Mouse (Mus musculus): Measurements from ENCODE around the gene D5Ertd579e. TPM values are rescaled to one million over a fixed set of nuclear protein-coding genes. Genes with fewer than 3 reads are reported as not detected.

Gene D5Ertd579e
- polyA plus RNA-seq, 1 experiment from 2014 or later: 16.7 TPM

DNA sequence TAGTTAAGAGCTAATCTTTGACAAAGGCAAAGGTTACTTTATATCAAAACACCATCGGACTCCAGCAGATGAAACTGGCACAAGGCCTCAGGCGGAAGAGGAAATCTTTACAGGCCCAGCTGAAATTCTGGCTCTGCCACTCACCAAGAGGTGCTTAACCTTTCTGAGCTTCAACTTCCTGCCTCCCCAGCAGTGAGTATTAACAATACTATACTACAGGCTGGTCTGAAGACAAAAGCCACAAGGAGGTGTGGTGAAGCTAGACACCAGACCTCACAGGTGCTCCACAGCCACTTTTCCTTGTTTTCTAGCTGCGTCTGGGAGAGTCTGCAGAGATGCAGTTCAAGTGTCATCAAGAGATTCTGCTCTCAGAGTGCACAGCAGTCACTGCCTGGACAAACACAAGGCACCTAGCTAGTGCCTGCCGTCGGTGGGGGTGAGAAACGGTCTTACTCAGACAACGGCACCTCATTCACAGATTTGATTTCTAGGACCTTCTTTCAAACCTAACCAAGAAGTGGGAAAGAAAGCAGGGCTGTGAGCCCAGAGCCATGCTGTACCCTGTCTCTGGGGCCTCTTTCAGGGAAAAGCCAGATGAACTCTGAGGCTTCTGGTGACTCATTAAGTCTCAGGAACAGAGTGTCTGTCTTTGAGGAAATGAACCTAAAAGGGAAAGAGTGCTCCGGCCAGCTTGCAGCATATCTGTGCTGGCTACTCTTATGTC is 121.5 kb downstream of the D5Ertd579e start:
- Histone ChIP-seq H3K4me1 (peaks cover 16% of the 10 kb centered on the region), H3K9ac (no peak overlapping the region), H3K4me3 (no peak overlapping the region), H3K4me2 (0 out of 2 replicates have a peak overlapping the region, but pooled peaks have one; percentile 0), H3K36me3 (peaks cover 6% of the 10 kb centered on the region), H3K27ac (peak overlapping the region; percentile 76), H3K27me3 (no peaks in the 10 kb centered on the region), H3K9me3 (no peaks in the 10 kb centered on the region)
- no peak for ATAC-seq (ENCODE audit: borderline replicate concordance, extremely low read depth, low FRiP score, low TSS enrichment)
- 30% methylated on average over 8 of the region's 8 CpGs for WGBS

GRCm38 (mm10) chr5:36573354-36573753 is 122.5 kb downstream of the D5Ertd579e start:
- WGBS: 58% methylated on average over 3 of the region's 3 CpGs
- H3K4me1 ChIP-seq: peaks cover 16% of the 10 kb centered on the region
- no peaks in the 10 kb centered on the region for H3K9me3 ChIP-seq
- H3K27ac ChIP-seq: no peak overlapping the region; the same call in 1 of the 2 replicates
- ATAC-seq (ENCODE audit: borderline replicate concordance, extremely low read depth, low FRiP score, low TSS enrichment): no peak
- H3K4me2 ChIP-seq: no peak overlapping the region
- H3K4me3 ChIP-seq: no peak overlapping the region
- H3K36me3 ChIP-seq: peaks cover 6% of the 10 kb centered on the region
- H3K9ac ChIP-seq: no peak overlapping the region
- H3K27me3 ChIP-seq: no peaks in the 10 kb centered on the region

GRCm38 (mm10) chr5:36571371-36571770 is 124.5 kb downstream of the D5Ertd579e start:
- no peak overlapping the region for H3K4me2 ChIP-seq
- no peak overlapping the region for H3K9ac ChIP-seq
- H3K4me3 ChIP-seq: no peak overlapping the region
- no peaks in the 10 kb centered on the region for H3K9me3 ChIP-seq
- H3K27me3 ChIP-seq: no peaks in the 10 kb centered on the region
- 91% methylated on average over 16 of the region's 16 CpGs for WGBS
- no peak overlapping the region for H3K27ac ChIP-seq
- peaks cover 18% of the 10 kb centered on the region for H3K4me1 ChIP-seq
- H3K36me3 ChIP-seq: peaks cover 6% of the 10 kb centered on the region
- ATAC-seq (ENCODE audit: borderline replicate concordance, extremely low read depth, low FRiP score, low TSS enrichment): no peak

DNA sequence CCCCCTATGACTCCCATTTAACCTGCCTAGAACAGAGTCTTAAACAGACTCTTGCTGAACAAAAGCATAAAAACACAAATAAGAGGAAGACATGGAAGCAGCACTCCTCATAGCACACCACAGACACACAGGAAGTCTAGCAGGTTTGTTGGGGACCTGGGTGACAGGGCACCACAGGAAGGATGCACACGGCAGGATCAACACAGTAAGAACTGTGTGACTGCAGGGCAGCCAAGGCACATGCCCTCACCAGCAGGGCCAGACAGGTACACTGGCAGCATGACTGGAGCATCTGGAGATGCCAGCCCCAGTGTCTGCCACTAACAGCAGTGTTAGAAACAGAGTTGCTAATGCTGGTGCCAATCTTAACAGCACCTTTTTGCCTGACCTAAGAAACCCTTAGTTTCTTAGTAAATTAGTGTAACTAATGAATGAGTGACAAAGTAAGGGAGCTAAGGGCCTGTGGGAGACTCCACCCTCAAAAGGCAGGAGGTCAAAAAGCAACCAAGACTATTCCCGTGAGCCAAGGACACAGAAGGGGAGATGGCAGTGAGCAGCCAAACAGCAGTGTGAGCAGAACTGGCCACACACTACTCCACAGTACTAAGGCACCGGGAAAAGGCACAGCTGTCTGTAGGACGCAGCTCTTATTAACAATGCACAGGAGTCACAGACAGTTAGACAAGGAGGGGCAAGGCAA is 125.1 kb downstream of the D5Ertd579e start:
- no peak for ATAC-seq (ENCODE audit: borderline replicate concordance, extremely low read depth, low FRiP score, low TSS enrichment)
- H3K36me3 ChIP-seq: peaks cover 6% of the 10 kb centered on the region
- 83% methylated on average over 4 of the region's 4 CpGs for WGBS
- no peak overlapping the region for H3K4me3 ChIP-seq
- no peak overlapping the region for H3K27ac ChIP-seq
- no peak overlapping the region for H3K9ac ChIP-seq
- no peak overlapping the region for H3K4me2 ChIP-seq
- H3K9me3 ChIP-seq: no peaks in the 10 kb centered on the region
- H3K4me1 ChIP-seq: peaks cover 18% of the 10 kb centered on the region
- H3K27me3 ChIP-seq: no peaks in the 10 kb centered on the region

DNA sequence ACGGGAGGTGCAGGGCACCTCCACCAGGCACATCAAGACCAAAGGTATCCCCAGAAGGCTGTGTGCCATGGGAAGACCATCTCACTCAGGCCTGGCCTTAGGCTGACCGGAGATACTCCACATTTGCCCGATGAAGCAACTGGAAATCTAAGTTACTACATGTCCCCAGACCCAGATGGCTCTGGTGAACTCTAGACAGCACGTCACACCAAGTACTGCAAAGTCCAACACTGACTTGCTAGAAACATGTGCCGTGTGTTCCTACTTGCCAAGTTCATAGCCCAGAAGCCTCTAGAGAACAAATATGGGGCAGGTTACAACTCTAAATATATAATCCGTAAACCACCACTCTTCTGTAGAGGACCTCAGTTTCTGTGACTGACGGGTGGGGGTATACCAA is 125.7 kb downstream of the D5Ertd579e start:
- no peak overlapping the region for H3K4me3 ChIP-seq
- H3K27ac ChIP-seq: no peak overlapping the region
- H3K27me3 ChIP-seq: no peaks in the 10 kb centered on the region
- no peak overlapping the region for H3K9ac ChIP-seq
- no peak overlapping the region for H3K4me2 ChIP-seq
- peaks cover 18% of the 10 kb centered on the region for H3K4me1 ChIP-seq
- H3K36me3 ChIP-seq: peaks cover 6% of the 10 kb centered on the region
- no peak for ATAC-seq (ENCODE audit: borderline replicate concordance, extremely low read depth, low FRiP score, low TSS enrichment)
- no peaks in the 10 kb centered on the region for H3K9me3 ChIP-seq
- 82% methylated on average over 7 of the region's 7 CpGs for WGBS

DNA sequence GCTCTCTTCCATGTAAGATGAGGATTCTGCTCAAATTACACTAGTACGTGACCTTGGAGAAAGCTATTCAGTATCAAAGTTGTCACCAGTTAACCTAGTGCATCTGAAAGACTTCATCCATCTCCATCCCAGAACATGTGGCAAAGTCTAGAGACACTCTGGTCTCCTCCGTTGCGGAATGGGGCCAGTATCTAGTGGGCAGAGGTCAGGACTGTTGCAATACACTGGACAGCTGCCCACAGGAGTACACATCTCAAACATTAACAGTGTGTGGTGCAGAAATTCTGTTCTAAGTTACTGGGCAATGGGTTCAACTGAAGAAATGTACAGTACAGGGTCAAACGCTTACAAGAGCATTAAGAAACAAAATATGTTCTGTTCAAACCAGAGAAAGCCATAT is 127.7 kb downstream of the D5Ertd579e start:
- no peak overlapping the region for H3K9ac ChIP-seq
- H3K4me2 ChIP-seq: no peak overlapping the region
- no peak for ATAC-seq (ENCODE audit: borderline replicate concordance, extremely low read depth, low FRiP score, low TSS enrichment)
- peaks cover 2% of the 10 kb centered on the region; the same call in 1 of the 2 replicates for H3K4me1 ChIP-seq
- H3K4me3 ChIP-seq: no peak overlapping the region
- WGBS: 57% methylated on average over 4 of the region's 4 CpGs
- H3K36me3 ChIP-seq: peaks cover 6% of the 10 kb centered on the region
- H3K27me3 ChIP-seq: no peaks in the 10 kb centered on the region
- H3K9me3 ChIP-seq: no peaks in the 10 kb centered on the region
- no peak overlapping the region for H3K27ac ChIP-seq

DNA sequence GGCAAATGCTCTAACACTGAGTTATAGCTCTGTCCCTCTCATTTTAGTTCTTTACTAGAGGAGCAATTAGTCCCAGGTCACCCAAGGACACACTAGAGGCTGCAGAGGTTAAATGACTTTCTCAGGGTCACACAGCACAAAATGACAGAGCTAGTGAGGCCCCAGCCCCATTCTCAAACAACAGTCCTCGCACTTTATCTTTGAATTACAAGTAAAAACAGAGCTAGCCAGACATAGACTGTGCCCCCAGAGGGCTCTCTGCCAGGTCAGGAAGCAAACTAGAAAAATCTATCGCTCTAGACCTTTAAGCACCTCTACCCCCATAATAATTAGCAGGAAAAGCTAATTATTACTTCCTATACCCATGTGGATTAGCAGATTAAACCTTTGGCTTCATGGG is 128.2 kb downstream of the D5Ertd579e start:
- ATAC-seq (ENCODE audit: borderline replicate concordance, extremely low read depth, low FRiP score, low TSS enrichment): no peak
- H3K27me3 ChIP-seq: no peaks in the 10 kb centered on the region
- H3K27ac ChIP-seq: no peak overlapping the region
- H3K9me3 ChIP-seq: no peaks in the 10 kb centered on the region
- H3K4me1 ChIP-seq: 0 out of 2 replicates have a peak, but pooled peaks cover 2% of the 10 kb centered on the region
- no peak overlapping the region for H3K9ac ChIP-seq
- no peak overlapping the region for H3K4me2 ChIP-seq
- H3K4me3 ChIP-seq: no peak overlapping the region
- 60% methylated on average over 2 of the region's 2 CpGs for whole genome bisulfite sequencing
- H3K36me3 ChIP-seq: peaks cover 6% of the 10 kb centered on the region

DNA sequence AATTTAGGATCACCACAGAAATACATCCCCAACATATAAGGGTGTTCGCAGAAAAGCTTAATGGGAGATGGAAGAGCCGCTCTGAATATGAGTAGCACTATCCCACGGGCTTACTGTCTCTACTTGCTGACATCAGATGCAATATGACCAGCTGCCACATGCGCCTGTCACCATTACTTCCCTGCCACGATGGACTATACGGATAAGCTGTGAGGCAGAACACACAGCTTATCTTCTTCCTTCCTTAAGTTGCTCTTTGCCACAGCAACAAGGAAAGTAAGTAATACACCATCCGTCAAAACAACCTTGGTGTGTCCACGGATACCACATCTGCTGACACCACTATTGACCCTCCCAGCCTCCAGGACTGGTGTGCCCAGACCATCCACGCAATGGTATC is 131.3 kb downstream of the D5Ertd579e start:
- ATAC-seq (ENCODE audit: borderline replicate concordance, extremely low read depth, low FRiP score, low TSS enrichment): no peak
- H3K4me3 ChIP-seq: no peak overlapping the region
- no peak overlapping the region for H3K4me2 ChIP-seq
- 58% methylated on average over 9 of the region's 9 CpGs for WGBS
- H3K4me1 ChIP-seq: peaks cover 6% of the 10 kb centered on the region; the same call in 1 of the 2 replicates
- H3K36me3 ChIP-seq: no peaks in the 10 kb centered on the region
- no peaks in the 10 kb centered on the region for H3K9me3 ChIP-seq
- H3K27me3 ChIP-seq: no peaks in the 10 kb centered on the region
- no peak overlapping the region for H3K9ac ChIP-seq
- H3K27ac ChIP-seq: no peak overlapping the region

DNA sequence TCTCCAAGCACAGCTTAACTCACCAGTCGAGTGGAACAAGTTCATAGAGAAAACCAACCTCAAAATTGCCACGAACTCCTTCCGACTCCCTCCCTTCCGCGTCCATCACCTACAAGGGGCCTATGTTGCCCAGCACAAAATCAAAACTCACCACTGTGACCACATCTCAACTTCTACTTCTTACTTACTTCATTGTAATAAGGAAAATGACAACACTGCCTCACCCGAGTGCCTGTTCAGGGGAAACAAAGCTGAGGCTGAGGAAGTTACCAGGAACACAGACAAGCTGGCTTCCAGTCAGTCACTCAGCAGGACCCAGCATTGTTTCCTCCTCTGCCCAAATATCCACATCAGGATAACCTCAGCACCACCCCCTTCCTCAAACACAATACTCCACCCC is 132.1 kb downstream of the D5Ertd579e start:
- ATAC-seq (ENCODE audit: borderline replicate concordance, extremely low read depth, low FRiP score, low TSS enrichment): no peak
- H3K9me3 ChIP-seq: no peaks in the 10 kb centered on the region
- no peaks in the 10 kb centered on the region for H3K27me3 ChIP-seq
- H3K27ac ChIP-seq: no peak overlapping the region
- 76% methylated on average over 6 of the region's 6 CpGs for WGBS
- H3K4me1 ChIP-seq: peaks cover 11% of the 10 kb centered on the region
- no peak overlapping the region for H3K4me2 ChIP-seq
- H3K36me3 ChIP-seq: no peaks in the 10 kb centered on the region
- H3K9ac ChIP-seq: no peak overlapping the region
- H3K4me3 ChIP-seq: no peak overlapping the region

DNA sequence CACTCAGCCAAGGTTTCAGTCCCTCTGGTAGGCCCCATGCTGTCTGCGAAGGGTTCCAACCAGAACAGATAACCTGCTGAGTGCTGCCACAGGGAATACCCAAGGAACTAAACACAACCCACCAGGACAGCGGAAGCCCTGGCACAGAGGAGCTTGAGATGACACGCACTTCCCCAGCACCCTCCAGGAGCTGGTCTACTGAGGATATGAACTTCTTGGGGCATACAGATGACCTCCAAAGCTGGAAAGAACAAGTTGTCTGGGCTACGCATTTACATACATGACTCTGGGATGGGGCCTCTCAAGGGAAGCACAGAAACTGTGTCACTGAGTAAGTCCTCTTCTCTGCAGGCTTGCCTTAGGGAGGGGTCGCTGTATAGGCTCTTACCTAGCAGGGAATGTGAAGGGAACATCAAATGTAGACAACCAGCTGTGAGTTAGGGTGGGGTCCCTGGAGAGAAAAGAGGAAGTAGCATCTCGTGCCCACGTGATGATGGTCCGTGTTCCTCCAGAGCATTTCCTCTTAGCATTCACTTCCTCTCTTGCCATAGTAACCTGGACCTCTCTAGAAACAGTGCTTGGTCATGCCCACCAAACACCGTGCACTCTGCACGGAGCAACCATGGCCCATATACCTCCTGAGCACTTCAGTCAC is 132.9 kb downstream of the D5Ertd579e start:
- Histone ChIP-seq H3K4me3 (no peak overlapping the region), H3K4me2 (no peak overlapping the region), H3K36me3 (no peaks in the 10 kb centered on the region), H3K9me3 (no peaks in the 10 kb centered on the region), H3K4me1 (peaks cover 14% of the 10 kb centered on the region), H3K27me3 (no peaks in the 10 kb centered on the region), H3K9ac (no peak overlapping the region), H3K27ac (no peak overlapping the region)
- WGBS: 80% methylated on average over 10 of the region's 10 CpGs
- ATAC-seq (ENCODE audit: borderline replicate concordance, extremely low read depth, low FRiP score, low TSS enrichment): no peak

- Histone ChIP-seq H3K9me3 (no peaks in the 10 kb centered on the region), H3K27me3 (no peaks in the 10 kb centered on the region), H3K4me2 (no peak overlapping the region), H3K9ac (no peak overlapping the region), H3K27ac (no peak overlapping the region), H3K36me3 (no peaks in the 10 kb centered on the region), H3K4me3 (no peak overlapping the region), H3K4me1 (peaks cover 19% of the 10 kb centered on the region)
- ATAC-seq (ENCODE audit: borderline replicate concordance, extremely low read depth, low FRiP score, low TSS enrichment): no peak
- WGBS: 81% methylated on average over 4 of the region's 4 CpGs
Observed at GRCm38 (mm10) chr5:36561509-36561908, 134.3 kb downstream of the D5Ertd579e start.

GRCm38 (mm10) chr5:36560490-36560889 is 135.3 kb downstream of the D5Ertd579e start:
- no peaks in the 10 kb centered on the region for H3K27me3 ChIP-seq
- no peaks in the 10 kb centered on the region for H3K9me3 ChIP-seq
- no peak overlapping the region for H3K4me2 ChIP-seq
- H3K27ac ChIP-seq: no peak overlapping the region
- H3K4me1 ChIP-seq: peaks cover 19% of the 10 kb centered on the region
- ATAC-seq (ENCODE audit: borderline replicate concordance, extremely low read depth, low FRiP score, low TSS enrichment): no peak
- H3K4me3 ChIP-seq: no peak overlapping the region
- H3K9ac ChIP-seq: no peak overlapping the region
- WGBS: 92% methylated on average over 4 of the region's 4 CpGs
- H3K36me3 ChIP-seq: no peaks in the 10 kb centered on the region

Data from lung, embryonic 15.5 days (tissue).